Mouse (Mus musculus) ES-E14 (cell line): ENCODE data around the gene Olfr854. TPM values are rescaled to one million over a fixed set of nuclear protein-coding genes. Genes with fewer than 3 reads are reported as not detected.

Source experiments
- DNase-seq: peaks from one replicate; pipeline ENCODE4 v3.0.0-alpha.2; 2013; ENCODE audit warnings: low read depth, low spot score
- H3K27ac ChIP-seq: 2 replicates; pipeline ENCODE4 v1.5.1; 2012; ENCODE audit warnings: low read depth, mild to moderate bottlenecking, low read length, moderate library complexity, mixed read lengths; ENCODE audit not compliant: poor library complexity, insufficient read depth, severe bottlenecking
- H3K36me3 ChIP-seq: 2 replicates; pipeline ENCODE4 v1.6.1; 2012; ENCODE audit warnings: mild to moderate bottlenecking, low read length, moderate library complexity, mixed read lengths; ENCODE audit not compliant: control insufficient read depth, poor library complexity, insufficient read depth, severe bottlenecking
- H3K4me1 ChIP-seq, 2 experiments: fragments of 150-350 bp in 1 of 2; sonication (generic) in 1 of 2; 2 replicates each; pipeline ENCODE4 v1.6.1; 2012; ENCODE audit warnings: low read length in 2 of 2, mild to moderate bottlenecking in 1 of 2, mixed read lengths in 1 of 2; ENCODE audit not compliant: control insufficient read depth in 2 of 2, insufficient read depth in 2 of 2, poor library complexity in 1 of 2
- H3K4me3 ChIP-seq, 2 experiments: fragments of 150-350 bp in 1 of 2; sonication (generic) in 1 of 2; 2 replicates each; pipeline ENCODE4 v1.5.1; 2012; ENCODE audit warnings: low read length in 2 of 2, low read depth in 1 of 2, mild to moderate bottlenecking in 1 of 2, mixed read lengths in 1 of 2; ENCODE audit not compliant: insufficient read depth in 1 of 2, poor library complexity in 1 of 2, severe bottlenecking in 1 of 2
- H3K9ac ChIP-seq: 2 replicates; pipeline ENCODE4 v1.6.1; 2012; ENCODE audit warnings: low read depth, mild to moderate bottlenecking, low read length, mixed read lengths; ENCODE audit not compliant: poor library complexity, insufficient read depth, severe bottlenecking
- H3K9me3 ChIP-seq: fragments of 150-350 bp; sonication (generic); 2 replicates; pipeline ENCODE4 v1.6.1; 2012; ENCODE audit warnings: low read depth, mild to moderate bottlenecking, low read length; ENCODE audit not compliant: control insufficient read depth, insufficient read depth
- CHD2 ChIP-seq: IDR thresholded peaks from 2 replicates; pipeline ENCODE4 v1.6.1; 2014; ENCODE audit warnings: mild to moderate bottlenecking, low read depth, low read length, inconsistent platforms
- HCFC1 ChIP-seq: IDR thresholded peaks from 2 replicates; pipeline ENCODE4 v1.6.1; 2012; ENCODE audit warnings: low read length, inconsistent platforms, borderline replicate concordance; ENCODE audit not compliant: insufficient read depth
- MAFK ChIP-seq: IDR thresholded peaks from 2 replicates; pipeline ENCODE4 v1.6.1; 2014; ENCODE audit warnings: mild to moderate bottlenecking, low read depth, low read length, inconsistent platforms; ENCODE audit not compliant: insufficient read depth
- ZC3H11A ChIP-seq: IDR thresholded peaks from 2 replicates; pipeline ENCODE4 v1.6.1; 2012; ENCODE audit warnings: low read depth, mild to moderate bottlenecking, inconsistent platforms, low read length, borderline replicate concordance
- ZNF384 ChIP-seq: IDR thresholded peaks from 2 replicates; pipeline ENCODE4 v1.6.1; 2012; ENCODE audit warnings: low read depth, low read length, inconsistent platforms
- in situ Hi-C, 2 experiments: fragments of 600-800 bp; cut with MboI; formaldehyde crosslinking; loops; one replicate each; pipeline ENCODE4 v1.15.1; 2025; ENCODE audit warnings: low sequenced_read_pairs in 2 of 2, inconsistent platforms in 1 of 2; ENCODE audit not compliant: unreplicated experiment in 2 of 2
- total RNA-seq: library from RNA; depleted of rRNA; stranded (reverse); fragments of 300-350 nt; gene quantifications from 2 replicates; pipeline ENCODE4 v1.2.3, GENCODE M21; 2012; rRNA removed

The Olfr854 gene
- total RNA-seq = not detected in 2 replicates

DNA sequence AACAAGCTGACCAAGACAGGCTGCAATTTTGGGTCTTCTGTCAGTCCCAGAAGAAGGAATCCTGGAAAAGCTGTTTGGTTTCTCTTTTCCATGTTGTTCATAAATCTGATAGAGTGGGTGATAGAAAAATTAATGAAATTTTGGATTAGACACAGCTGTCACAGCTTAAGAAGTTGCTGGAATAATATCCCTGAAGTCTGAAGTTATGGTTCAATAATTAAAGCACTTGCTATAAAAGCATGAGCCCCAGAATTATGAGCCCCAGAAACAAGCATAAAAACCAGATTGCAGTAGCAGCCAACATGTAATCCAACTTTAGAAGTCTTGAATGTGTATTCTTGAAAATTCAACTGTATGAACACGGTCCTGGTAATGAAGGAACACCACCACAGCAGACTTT lies at the start of gene Olfr854:
Gene Olfr854, minus strand, starts transcription at position 101 of the 400 bp plus-strand sequence.
- Histone ChIP-seq H3K4me3 (no peak within 1 kb of the TSS), H3K9ac (no peak within 1 kb of the TSS), H3K4me1 (no peaks in the 10 kb centered on the region), H3K36me3 (no peaks in the 10 kb centered on the region), H3K27ac (no peak within 1 kb of the TSS), H3K9me3 (no peaks in the 10 kb centered on the region)
- no peak for TF ChIP-seq ZC3H11A
- TF ChIP-seq HCFC1 = no peak
- TF ChIP-seq MAFK = no peak
- TF ChIP-seq ZNF384 = no peak
- TF ChIP-seq CHD2 = no peak
- in situ Hi-C loops = no loop called here
- DNase-seq = no peak

GRCm38 (mm10) chr9:19582317-19582716 lies 15.1 kb upstream of the Olfr854 start, which contains the start of gene Olfr855:
Gene Olfr855, plus strand, starts transcription at chr9:19582617.
- no peak for DNase-seq
- Histone ChIP-seq H3K36me3 (no peaks in the 10 kb centered on the region), H3K4me3 (no peak within 1 kb of the TSS), H3K4me1 (no peaks in the 10 kb centered on the region), H3K9ac (no peak within 1 kb of the TSS), H3K27ac (no peak within 1 kb of the TSS), H3K9me3 (no peaks in the 10 kb centered on the region)
- in situ Hi-C loops = no loop called here
- TF ChIP-seq ZNF384 = no peak
- TF ChIP-seq CHD2 = no peak
- no peak for TF ChIP-seq HCFC1
- no peak for TF ChIP-seq ZC3H11A
- no peak for TF ChIP-seq MAFK

GRCm38 (mm10) chr9:19540976-19541375 lies 26.2 kb downstream of the Olfr854 start, which contains the start of gene Olfr853:
Gene Olfr853, minus strand, starts transcription at chr9:19541076.
- no peak for DNase-seq
- Histone ChIP-seq H3K36me3 (no peaks in the 10 kb centered on the region), H3K9me3 (no peaks in the 10 kb centered on the region), H3K4me1 (no peaks in the 10 kb centered on the region), H3K9ac (no peak within 1 kb of the TSS), H3K4me3 (no peak within 1 kb of the TSS), H3K27ac (no peak within 1 kb of the TSS)
- TF ChIP-seq ZNF384 = no peak
- TF ChIP-seq HCFC1 = no peak
- TF ChIP-seq ZC3H11A = no peak
- no peak for TF ChIP-seq MAFK
- no peak for TF ChIP-seq CHD2
- in situ Hi-C loops = no loop called here

Other genes starting within 250 kb of the Olfr854 start
- gene Olfr845, start 230.9 kb downstream of the Olfr854 start, total RNA-seq = not detected in 2 replicates
- not detected in 2 replicates for gene Olfr846, start 203.4 kb downstream of the Olfr854 start, total RNA-seq
- not detected in 2 replicates for gene Olfr847, start 188.7 kb downstream of the Olfr854 start, total RNA-seq
- gene Olfr849, start 127.1 kb downstream of the Olfr854 start, total RNA-seq = not detected in 2 replicates
- gene Olfr850, start 89.1 kb downstream of the Olfr854 start, total RNA-seq = not detected in 2 replicates
- not detected in 2 replicates for gene Olfr851, start 74.1 kb downstream of the Olfr854 start, total RNA-seq
- not detected in 2 replicates for gene Olfr853, start 26.3 kb downstream of the Olfr854 start, total RNA-seq
- gene Olfr855, start 15.2 kb upstream of the Olfr854 start, total RNA-seq = not detected in 2 replicates
- 24.9 and 27.5 TPM in 2 replicates for gene Zfp317, start 54.7 kb upstream of the Olfr854 start, total RNA-seq
- gene Olfr857, start 142.1 kb upstream of the Olfr854 start, total RNA-seq = not detected in 2 replicates
- not detected in 2 replicates for gene Olfr58, start 212.9 kb upstream of the Olfr854 start, total RNA-seq
- not detected in 2 replicates for gene Olfr859, start 237.5 kb upstream of the Olfr854 start, total RNA-seq